Mouse (Mus musculus) neutrophil, adult 59 days (primary cell): ENCODE measurements around the gene Ddx24. TPM values are rescaled to one million over a fixed set of nuclear protein-coding genes. Genes with fewer than 3 reads are reported as not detected.

ENCODE experiments used
- total RNA-seq, 2 experiments: library from RNA; stranded (reverse); gene quantifications; 1 replicate in 1 of 2; 2 replicates in 1 of 2; pipeline ENCODE4 v1.2.4; 2023

Ddx24 gene
- 10 to 100 TPM; 68.0 to 74.2 TPM for total RNA-seq

GRCm38 (mm10) chr12:103425729-103426470 is at the start of gene Ddx24:
Gene Ddx24 (minus strand): TSS chr12:103425830.

GRCm38 (mm10) chr12:103457140-103457539 is 31.5 kb upstream of the Ddx24 start, which contains the start of gene Ifi27l2b:
Gene Ifi27l2b (minus strand): TSS chr12:103457223.

GRCm38 (mm10) chr12:103443524-103443923 is 17.9 kb upstream of the Ddx24 start, which contains the start of gene Ifi27l2a:
Gene Ifi27l2a (minus strand): TSS chr12:103443680.

GRCm38 (mm10) chr12:103433986-103434731 is 8.5 kb upstream of the Ddx24 start, which contains the start of gene Ifi27:
Gene Ifi27 (plus strand): TSS chr12:103434211.

GRCm38 (mm10) chr12:103407720-103408119 is 17.9 kb downstream of the Ddx24 start, which contains the start of gene 9330161L09Rik:
Gene 9330161L09Rik (minus strand): TSS chr12:103407820.

GRCm38 (mm10) chr12:103388505-103389347 is 36.9 kb downstream of the Ddx24 start, which contains the start of gene Otub2:
Gene Otub2 (plus strand): TSS chr12:103388682.

Other genes with a start within 250 kb of the Ddx24 start
- gene Prima1, start 183.7 kb downstream of the Ddx24 start, total RNA-seq: not detected
- not detected for gene Fam181a, start 114.9 kb downstream of the Ddx24 start, total RNA-seq
- under 1 TPM in 1 of 2 experiments, not detected in 1; 0.79 TPM for gene Asb2, start 69.8 kb downstream of the Ddx24 start, total RNA-seq
- 1 to 10 TPM; 1.6 to 1.7 TPM for gene Otub2, start 37.1 kb downstream of the Ddx24 start, total RNA-seq
- gene 9330161L09Rik, start 18.0 kb downstream of the Ddx24 start, total RNA-seq: 1 to 10 TPM; 1.8 to 2.8 TPM
- 10 to 100 TPM; 78.0 to 93.2 TPM for gene Ifi27, start 8.4 kb upstream of the Ddx24 start, total RNA-seq
- gene Ifi27l2a, start 17.9 kb upstream of the Ddx24 start, total RNA-seq: 10 to 100 TPM; 81.8 to 83.1 TPM
- gene Ifi27l2b, start 31.4 kb upstream of the Ddx24 start, total RNA-seq: not detected
- gene Ppp4r4, start 106.5 kb upstream of the Ddx24 start, total RNA-seq: not detected
- under 1 TPM in 1 of 2 experiments, not detected in 1; 0.29 TPM for gene Serpina10, start 205.6 kb upstream of the Ddx24 start, total RNA-seq
- gene Serpina6, start 231.4 kb upstream of the Ddx24 start, total RNA-seq: not detected